Mouse (Mus musculus): ENCODE results near the gene Bex4. TPM values are rescaled to one million over a fixed set of nuclear protein-coding genes. Genes with fewer than 3 reads are reported as not detected.
"Not testable (repeated sequence)": the region's sequence is repeated elsewhere in the genome, so short reads cannot be mapped to it uniquely, and the experiment has no call there.

Gene Bex4
- total RNA-seq (2015; ENCODE audit: low replicate concordance) (10.7 and 16.7 TPM in 2 replicates), total RNA-seq (2017; ENCODE audit: low replicate concordance) (11.8 and 12.5 TPM in 2 replicates)

DNA sequence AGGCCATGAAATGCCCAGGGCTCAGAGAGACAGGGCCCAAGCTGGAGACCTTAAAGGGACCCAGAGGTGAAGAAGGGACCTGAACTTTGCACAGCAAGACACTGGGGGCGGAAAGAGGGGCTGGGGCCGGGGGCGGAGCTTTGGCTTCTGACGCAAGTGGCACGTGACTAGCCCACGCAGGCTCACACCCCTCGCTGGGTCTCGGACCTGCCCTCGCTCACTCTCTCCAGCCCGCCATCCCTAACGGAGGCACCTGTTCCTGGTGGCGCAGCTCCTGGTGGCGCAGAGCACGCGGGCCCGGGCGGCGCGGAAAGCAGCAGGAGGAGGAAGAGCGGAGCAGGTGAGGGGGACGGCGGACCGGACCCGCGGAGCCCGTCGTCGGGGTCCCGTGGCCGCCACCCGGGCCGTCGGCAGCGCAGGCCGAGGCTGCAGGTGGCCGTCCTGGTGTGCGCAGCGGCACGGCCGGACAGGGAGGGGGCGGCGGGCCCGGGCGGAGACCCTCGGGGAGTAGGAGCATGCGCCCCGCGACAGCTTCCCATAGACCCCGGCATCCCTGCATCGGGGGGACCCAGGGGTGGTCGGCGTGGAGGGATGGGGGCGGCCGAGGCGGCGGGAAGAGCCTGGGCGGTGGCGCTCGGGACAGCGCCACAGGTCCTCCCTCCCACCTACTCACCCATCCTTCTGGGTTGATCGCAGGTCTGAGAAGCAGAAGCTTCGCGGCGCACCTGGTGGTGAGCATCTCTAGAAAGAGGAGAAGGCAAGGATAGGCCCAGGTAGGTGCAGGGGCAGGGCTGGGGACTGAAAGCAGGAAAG, at the start of gene Bex4:
TSS of gene Bex4 (plus strand) at position 170 of the 813 bp plus-strand sequence.
- ATAC-seq (replicated peaks; ENCODE audit: low FRiP score, poor library complexity, severe bottlenecking), result peak; percentile 66

DNA sequence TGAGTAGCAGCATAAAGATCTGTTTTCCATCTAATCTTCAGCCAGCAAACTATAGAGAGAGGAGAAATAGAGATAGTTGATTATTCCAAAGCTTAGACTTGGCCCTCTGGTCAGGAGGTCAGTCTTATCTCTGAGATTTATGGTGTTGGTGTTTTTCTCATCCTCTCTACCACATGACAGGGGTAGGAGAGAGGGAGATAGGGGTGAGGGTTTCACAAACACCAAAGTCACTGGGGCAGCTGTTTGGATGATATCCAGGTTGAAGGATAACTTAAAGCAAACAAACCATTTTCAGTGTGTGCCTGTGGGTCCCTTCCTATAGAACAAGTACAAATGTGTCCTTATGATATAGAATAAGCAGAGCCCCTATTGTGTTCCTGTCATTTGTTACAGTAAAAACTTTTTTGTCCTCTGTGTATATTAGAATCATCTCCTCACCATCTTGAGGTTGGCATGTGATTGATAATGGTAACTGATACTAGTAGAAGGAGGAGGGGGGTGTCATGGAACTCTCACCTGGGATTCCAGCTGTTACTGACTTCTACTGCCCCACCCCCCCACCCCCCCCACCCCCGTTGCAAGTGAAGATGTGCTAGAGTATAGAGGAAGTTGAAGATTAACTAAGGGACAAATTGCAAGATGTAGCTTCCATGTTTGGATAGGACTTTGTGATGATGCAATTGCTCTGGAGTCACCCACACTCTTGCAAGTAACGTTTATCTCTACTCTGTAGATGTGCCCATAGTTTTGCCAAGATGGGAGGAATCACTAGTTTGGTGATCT, 46.1 kb upstream of the Bex4 start:
- no peak for ATAC-seq (replicated peaks; ENCODE audit: low FRiP score, poor library complexity, severe bottlenecking)

DNA sequence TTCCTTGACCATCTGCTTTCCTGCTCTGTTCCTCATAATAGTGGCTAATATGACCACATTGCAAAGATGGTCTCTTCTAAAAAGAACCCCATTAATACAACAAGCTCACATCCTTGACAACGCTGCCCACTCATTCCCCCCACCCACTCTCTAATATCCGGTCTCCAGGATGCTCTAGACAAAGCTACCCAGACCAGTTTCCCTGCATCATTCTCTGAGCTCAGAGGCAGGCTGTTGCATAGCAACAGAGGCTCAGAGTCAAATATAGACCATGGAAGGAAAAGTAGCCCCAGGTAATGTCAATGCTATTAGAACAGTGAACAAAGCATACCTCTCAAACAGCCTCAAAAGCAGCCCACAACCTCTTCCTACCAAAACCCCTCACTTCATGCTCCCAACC, 44.4 kb upstream of the Bex4 start:
- no peak for ATAC-seq (replicated peaks; ENCODE audit: low FRiP score, poor library complexity, severe bottlenecking)

DNA sequence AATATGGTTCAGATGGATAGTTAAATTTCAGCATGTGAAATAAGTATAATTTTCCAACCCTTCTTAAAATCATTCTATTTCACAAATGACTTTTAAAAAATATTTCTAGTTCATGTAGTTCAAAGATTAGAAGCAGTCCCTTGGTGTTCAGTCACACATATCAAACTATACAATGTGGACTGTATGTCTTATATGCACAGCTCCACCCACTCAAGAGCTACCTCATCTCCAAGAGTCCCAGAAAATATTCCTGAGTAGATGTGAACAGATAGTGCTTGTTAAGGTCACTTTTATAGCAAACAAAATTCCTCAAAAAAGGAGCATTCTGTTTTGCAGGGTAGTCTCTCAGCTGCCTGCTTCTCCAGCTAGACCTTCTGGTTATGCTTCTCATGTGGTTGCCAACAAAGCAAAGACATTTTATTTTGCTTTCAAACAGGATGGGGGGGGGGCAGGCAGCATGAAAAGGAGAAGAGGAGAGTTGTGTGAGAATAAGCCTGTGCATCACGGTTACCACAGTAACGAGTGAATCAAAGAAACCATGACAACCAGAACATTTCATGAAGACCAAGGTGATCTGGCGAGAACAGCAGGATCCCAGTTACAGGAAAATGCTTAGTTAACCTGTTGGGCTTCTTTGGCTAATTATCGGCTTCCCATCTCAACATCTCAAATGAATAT, 34.6 kb upstream of the Bex4 start:
- ATAC-seq (replicated peaks; ENCODE audit: low FRiP score, poor library complexity, severe bottlenecking), result no peak

DNA sequence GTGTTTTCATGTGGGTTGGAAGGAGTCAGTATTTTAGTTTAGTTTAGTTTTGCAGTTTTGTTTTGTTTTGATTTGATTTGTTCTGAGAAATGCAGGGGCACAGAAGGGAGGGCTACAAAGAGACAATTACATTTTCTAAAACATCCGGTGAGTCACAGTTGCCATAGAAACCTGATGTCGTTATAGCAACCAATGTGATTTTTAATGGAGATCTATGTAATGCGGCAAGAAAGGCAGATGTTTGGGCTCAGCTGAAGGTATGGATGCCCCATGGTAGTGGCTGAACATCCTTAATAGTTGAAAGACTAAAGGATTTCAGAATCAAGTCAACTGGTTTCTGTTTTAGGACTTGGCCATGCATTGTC, 34.1 kb upstream of the Bex4 start:
- no peak for ATAC-seq (replicated peaks; ENCODE audit: low FRiP score, poor library complexity, severe bottlenecking)

DNA sequence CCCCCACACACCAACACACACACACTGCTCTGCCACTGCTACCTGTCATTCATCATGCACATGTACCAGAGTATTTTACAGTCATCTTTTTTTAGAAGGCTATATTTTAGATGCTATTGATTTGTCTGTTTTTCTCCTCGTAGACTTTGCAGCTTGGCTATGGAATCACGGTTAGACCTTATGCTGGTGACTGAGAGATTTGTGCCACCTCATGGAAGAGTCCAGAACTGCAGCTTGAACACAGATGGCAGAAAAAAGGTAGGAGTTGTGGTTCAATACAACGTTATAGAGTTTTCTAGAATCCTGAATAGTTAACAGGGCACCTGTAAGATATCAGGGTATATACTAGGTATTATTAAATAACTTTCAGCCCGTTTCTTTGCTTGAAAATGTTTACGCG, 30.9 kb upstream of the Bex4 start:
- no peak for ATAC-seq (replicated peaks; ENCODE audit: low FRiP score, poor library complexity, severe bottlenecking)

DNA sequence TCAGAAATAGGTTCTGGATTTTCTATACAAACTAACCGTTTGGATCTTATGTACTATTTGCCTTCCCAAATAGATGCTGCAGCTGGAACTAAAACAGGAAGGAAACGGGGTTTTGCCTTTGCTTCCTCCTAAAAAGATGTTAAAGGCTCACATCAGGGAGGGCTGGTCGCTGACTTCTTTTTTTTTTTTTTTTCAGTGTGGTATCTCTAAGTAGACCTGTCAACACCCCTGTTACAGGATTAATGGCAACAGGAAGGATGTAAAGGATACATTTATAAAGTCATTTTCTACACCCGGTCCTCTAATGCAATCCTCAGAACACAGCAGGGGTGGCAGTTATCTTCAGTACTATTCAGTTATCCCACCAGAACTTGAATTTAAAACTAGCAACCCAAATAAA, 23.8 kb upstream of the Bex4 start:
- ATAC-seq (replicated peaks; ENCODE audit: low FRiP score, poor library complexity, severe bottlenecking), result no peak

DNA sequence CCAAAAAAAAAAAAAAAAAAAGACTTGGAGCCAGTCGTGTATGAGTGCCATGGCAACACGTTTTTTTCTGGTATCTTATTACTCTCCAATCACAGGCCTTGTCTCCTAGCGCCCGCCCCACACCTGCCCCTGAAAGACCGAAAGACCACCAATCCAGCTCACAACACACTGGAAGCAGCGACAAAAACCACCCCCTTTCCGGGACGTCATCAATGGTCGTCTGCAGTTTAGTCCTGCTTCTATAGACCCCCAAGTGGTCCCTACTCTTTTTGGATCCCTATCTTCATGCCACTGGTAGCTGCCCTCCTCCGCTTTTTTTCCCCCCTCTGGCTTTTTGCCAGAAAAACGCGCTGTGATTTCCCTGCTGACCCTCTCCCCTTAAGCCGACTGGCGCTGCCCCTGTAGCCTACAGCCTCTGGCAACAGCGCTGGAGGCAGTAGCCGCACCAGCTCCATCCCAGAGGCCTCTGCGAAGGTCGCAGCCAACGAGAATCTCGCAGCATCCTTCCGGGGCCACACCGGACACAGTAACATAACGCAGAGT, 23.3 kb upstream of the Bex4 start:
- no peak for ATAC-seq (replicated peaks; ENCODE audit: low FRiP score, poor library complexity, severe bottlenecking)

DNA sequence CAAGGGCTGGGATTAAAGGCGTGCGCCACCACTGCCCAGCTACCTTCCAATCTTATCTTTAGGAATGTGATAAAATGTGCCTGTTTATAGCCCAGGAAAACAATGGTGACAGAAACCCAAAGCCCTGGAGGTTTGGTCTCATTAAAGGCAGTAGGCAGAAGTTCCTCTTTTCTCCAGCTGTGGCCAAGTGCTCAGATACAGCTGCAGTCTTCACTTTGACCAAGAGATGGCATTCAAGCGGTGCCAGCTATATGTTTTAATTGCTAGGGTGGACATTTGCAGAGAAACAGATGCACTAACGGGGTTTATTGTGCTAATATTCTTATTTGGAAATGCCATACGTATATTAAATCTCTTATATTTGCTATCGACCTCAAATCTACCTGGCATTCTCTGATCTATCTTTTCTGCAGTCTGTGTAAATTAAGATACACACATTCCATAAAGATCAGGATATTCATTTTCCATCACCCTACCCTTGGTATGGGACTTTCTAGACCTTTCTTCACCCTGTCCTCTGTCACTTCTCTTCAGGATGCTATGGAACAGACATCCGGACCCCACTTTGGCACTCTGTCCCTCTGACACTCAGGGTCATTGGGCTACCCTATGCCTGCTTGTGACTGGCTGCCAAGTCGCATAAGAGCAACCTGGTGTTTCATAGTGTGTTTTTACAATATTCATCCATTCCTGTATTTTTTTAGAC, 11.6 kb upstream of the Bex4 start:
- peak; percentile 88 for ATAC-seq (replicated peaks; ENCODE audit: low FRiP score, poor library complexity, severe bottlenecking)

DNA sequence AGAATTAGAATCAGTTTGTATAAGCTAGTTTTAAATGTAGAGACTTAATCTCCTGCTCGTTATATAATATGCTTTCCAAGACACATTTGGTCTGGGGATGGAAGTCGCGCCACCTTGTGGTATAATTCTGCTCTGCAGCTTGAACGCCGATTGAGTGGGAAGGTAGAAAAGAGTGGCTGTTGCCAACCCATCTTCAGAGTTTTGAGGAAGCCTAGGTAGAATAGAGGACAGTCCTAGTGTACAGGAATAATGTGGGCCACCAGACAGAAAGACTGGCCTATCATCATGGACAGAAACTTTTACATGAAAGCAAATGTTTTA, 11.1 kb upstream of the Bex4 start:
- ATAC-seq (replicated peaks; ENCODE audit: low FRiP score, poor library complexity, severe bottlenecking), result peak; percentile 88

DNA sequence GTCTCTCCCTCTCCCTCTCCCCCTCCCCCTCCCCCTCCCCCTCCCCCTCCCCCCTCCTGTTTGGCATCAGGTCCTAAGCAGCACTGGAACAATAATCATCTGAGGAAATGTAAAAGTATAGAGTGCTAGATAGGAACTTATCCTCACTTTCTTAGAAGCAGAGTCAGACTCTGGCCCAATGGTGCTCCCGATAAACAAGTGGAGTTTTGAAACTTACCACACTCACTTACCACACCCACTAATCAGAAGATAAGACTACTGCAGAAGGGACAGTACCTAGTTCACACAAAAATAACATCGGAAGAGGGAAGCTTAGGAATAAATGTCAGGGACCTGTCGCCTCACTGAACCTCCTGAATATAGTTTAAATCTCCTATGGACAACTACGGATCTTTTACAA, 3.2 kb upstream of the Bex4 start:
- ATAC-seq (replicated peaks; ENCODE audit: low FRiP score, poor library complexity, severe bottlenecking), result peak; percentile 91

DNA sequence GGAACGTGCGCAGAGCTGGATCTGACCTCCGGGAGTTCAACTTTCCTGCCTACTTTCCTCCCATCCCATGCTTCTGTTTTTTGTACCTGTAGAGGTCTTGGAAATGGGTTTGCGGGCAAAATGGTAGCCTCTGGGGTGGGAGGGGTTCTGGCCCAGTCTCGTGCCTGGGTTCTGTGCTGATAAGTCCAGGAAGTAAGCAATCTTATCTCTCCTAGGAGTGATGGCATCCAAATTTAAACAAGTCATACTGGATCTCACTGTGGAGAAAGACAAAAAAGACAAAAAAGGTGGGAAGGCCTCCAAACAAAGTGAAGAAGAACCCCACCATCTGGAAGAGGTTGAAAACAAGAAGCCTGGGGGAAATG, 826 bp downstream of the Bex4 start:
- ATAC-seq (replicated peaks; ENCODE audit: low FRiP score, poor library complexity, severe bottlenecking), result not testable (repeated sequence)

DNA sequence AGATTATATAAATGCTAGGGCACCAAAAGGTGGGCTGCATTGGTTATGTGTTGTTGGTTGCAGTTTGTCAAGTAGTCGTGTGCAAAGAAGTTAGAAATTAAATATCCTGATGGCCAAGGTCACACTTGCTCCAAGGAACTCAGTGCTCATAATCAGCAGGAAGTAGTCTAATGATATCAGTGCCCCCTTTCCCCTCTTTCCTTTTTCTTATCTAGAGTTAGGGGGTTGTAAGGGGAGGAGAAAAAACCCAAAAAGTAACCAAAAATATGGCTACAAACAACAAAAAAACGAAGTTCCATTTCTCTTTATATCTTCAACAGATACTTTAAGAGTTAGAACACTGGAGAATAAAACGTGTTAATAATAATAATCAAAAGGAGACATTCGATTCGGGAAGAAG, 2.6 kb downstream of the Bex4 start:
- ATAC-seq (replicated peaks; ENCODE audit: low FRiP score, poor library complexity, severe bottlenecking), result no peak

DNA sequence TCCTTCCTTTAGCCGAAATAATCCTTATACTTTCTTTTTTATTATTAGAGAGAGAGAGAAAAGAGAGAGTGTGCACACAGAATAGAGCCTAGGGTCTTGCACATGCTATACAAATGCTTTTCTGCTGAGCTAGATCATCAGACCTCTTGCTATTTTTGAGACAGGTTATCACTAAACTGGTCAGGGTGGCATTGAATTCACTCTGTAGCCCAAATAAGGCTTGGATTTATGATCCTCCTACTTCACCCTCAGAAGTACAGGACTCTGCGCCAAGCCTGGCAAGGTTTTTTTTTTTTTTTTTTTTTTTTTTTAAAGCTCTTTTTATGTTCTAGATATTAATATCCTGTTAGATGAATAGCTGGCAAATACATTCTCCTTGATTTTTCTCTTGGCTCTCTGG, 4.9 kb downstream of the Bex4 start:
- ATAC-seq (replicated peaks; ENCODE audit: low FRiP score, poor library complexity, severe bottlenecking), result no peak

DNA sequence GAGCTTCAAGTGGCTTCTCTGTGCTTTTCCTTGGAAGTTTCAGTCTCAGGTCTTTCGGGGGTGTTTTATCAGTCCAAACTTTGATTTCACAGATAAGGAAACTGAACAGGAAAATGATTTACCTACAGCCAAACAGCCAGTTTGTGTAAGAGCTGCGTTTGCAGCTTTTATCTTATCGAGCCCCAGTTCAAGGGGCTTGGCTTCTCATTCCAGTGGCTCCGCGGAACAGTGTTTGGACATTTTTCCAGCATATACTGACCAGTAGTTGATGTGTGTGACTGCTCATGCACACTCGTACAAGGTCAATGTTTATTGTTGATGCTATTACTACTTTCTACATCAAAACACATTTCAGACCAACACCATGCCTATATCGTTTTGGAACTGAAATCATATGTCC, 5.4 kb downstream of the Bex4 start:
- no peak for ATAC-seq (replicated peaks; ENCODE audit: low FRiP score, poor library complexity, severe bottlenecking)

DNA sequence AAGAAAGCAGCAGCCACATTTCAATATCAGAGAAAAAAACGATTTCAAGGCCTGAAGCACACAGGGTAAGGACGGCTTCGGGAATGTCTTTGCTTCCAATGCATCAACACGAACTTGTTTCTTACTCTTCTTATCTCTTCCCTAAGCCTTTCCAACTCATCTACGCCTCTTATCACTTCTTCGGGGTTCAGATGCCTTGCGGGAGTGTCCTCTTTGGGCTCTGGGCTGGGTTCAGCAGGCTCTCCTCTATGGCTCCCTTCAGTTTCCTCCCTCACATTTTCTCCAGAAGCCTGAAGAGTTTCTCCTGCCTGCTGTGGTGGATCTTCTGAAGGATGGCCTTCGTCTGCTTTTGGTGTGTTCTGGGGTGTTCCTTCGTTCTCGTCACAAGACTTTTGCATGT, 31.8 kb downstream of the Bex4 start:
- ATAC-seq (replicated peaks; ENCODE audit: low FRiP score, poor library complexity, severe bottlenecking), result peak; percentile 64

DNA sequence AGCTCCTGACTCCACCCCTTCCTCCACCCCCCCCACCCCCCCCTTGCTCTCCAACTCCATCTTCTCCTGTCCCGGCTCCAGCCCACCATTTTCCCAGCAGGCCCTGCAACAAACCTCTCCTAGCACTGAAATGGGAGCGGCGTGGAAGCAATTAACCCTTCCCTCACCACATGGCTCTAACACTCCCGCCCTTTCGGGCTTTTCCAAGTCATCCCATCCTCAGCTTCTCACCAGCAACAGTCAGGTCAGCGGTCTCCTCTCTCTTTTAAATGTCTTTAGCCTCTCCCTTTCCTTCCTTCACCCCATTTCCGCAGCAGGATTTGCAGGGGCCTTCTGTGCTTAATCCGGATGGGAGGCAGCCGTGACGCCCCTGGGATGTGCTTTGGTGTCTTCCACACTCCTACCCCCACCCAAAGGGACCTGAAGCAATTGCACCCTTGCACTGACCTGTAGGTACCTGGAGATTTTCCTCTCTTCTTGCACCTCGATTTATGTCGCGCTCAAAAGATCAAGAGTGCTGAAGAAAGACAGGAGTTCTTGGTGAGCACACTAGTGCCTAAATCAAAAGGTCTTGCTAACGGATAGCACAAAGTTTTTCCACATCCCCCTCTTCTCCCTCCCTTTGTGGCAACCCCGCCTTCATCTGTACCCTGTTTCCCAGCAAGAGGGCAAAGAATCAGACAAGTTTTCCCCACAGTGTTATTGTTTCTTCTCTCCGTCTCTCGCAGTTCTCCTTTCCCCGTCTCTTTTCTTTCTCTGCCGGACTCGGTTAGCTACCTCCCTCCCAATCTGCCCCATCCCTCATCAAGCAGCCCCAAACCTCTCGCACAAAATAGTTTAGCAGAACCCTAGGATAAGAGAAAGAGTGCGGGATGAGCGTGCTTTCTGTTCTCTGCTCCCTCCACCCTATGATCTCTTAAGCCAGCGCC, 32.7 kb downstream of the Bex4 start:
- peak; percentile 62 for ATAC-seq (replicated peaks; ENCODE audit: low FRiP score, poor library complexity, severe bottlenecking)

DNA sequence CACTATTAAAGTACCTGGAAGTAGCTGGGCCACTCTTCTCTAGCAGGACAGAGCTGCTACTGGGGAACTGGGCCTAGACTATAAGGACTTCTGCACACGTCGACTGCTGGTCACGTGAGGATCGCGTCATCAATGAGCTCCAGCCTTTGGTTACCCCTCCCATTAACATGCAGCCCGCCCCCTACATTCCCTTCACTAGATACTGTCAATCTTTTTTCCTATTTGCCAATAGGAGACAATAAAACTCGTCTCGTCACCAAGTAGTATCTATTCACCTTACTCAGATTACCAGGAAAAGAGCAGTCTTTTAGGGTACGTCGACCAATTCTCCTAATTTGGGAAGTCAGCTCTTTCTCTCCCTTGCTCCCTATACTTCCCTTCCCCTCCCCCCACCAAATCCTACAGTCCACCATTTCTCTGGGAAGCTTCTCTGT, 33.3 kb downstream of the Bex4 start, which contains the start of gene Tceal8:
TSS of gene Tceal8 (minus strand) at position 225 of the 434 bp plus-strand sequence.
- ATAC-seq (replicated peaks; ENCODE audit: low FRiP score, poor library complexity, severe bottlenecking), result peak; percentile 96

DNA sequence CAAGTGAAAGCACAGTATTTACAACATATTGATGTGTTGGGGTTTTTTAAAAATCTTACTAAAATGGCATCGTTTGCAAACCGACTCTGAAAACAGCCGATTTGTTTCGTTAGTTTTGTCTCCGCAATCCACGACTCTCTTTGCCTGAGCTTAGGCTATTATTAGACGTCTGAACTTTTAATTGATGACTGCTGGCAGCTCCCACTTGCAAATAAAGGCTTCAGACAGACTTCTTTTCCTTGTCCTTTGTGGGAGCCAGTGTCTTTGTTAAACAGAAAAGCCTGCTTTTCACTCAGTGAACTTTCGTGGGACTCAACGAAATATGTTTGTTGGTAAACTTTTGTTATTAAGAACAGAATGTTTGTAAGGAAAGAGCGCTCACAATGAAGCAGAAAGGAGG, 34.0 kb downstream of the Bex4 start:
- ATAC-seq (replicated peaks; ENCODE audit: low FRiP score, poor library complexity, severe bottlenecking), result no peak
